In the genomic region with DNA sequence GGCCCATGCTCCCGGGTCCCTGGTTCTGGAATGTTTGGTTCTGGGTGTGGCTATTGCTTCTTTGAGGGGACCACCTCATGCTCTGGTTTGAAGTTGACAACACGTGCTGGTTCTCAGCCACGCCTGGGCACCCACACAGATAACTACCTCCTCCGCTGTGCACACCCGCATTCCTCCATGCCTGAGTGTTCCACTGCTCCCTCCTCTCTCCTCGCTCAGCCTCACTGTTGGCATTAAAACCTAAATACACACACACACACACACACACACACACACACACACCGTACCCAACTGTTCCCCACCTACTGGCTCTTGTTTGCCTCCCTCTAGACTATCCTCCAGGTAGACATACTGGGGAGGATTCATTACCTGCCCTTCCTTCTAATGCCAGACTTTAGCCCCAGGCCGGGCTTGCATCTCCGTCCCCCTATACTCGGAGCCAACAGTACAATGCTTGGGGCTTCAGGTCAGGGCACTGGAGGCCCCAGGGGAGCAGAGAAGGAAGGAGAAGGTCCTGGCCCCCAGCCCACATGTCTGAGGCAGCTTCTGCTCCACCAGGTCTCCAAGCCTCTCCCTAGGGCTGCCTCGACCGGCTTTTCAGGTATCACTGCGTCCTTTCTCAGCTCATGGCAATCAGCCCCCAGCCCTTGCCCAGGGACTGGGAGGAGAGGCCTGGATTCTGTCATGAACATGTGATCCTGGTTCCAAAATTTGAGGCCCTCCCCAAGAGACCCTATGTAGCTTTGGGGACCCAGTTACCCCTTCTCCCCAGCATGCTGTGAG, we compare ENCODE assay signal across 19 mouse cellular contexts. TPM values are rescaled to one million over a fixed set of nuclear protein-coding genes. Genes with fewer than 3 reads are reported as not detected.
DNase-seq lines count a peak whose midpoint lies in the region; ATAC-seq lines count a peak whose summit lies in the region.
"Had no signal": no experiment of that assay in that cellular context is flagged by ENCODE, and none has a peak within 500 bp of the region (broad histone marks: within the 10 kb centered on the region; RNA-seq: fewer than 3 reads in every experiment).

No protein-coding gene starts in this region.

- H3K27me3 ChIP-seq in embryonic facial prominence, embryonic 14.5 days (replicated peaks; ENCODE audit: control insufficient read depth, insufficient read depth, low read length), result no peaks in the 10 kb centered on the region
- H3K27me3 ChIP-seq in embryonic facial prominence, embryonic 10.5 days (replicated peaks; ENCODE audit: low read depth, poor library complexity, severe bottlenecking), result no peaks in the 10 kb centered on the region
- H3K27me3 ChIP-seq in stomach, embryonic 15.5 days (replicated peaks), result no peaks in the 10 kb centered on the region
- H3K27me3 ChIP-seq: forebrain, embryonic 15.5 days; hindbrain, embryonic 15.5 days; limb, embryonic 12.5 days had no signal

- ATAC-seq in embryonic facial prominence, embryonic 14.5 days (ENCODE audit: low read depth), result peak; percentile 47; the same call in 1 of the 2 replicates
- peak; percentile 62 for ATAC-seq in stomach, embryonic 15.5 days (ENCODE audit: insufficient read depth, low FRiP score, low read depth)
- ATAC-seq: CD4-positive, CD25-positive, alpha-beta regulatory T cell, adult 4 months; forebrain, embryonic 15.5 days had no signal

- peaks cover 8% of the 10 kb centered on the region for H3K9me3 ChIP-seq in embryonic facial prominence, embryonic 14.5 days (ENCODE audit: control insufficient read depth, low read length)
- H3K9me3 ChIP-seq in embryonic facial prominence, embryonic 10.5 days, result peaks cover 6% of the 10 kb centered on the region; the same call in 1 of the 2 replicates
- H3K9me3 ChIP-seq in stomach, embryonic 15.5 days, result no peaks in the 10 kb centered on the region; the same call in 1 of the 2 replicates
- H3K9me3 ChIP-seq: forebrain, embryonic 15.5 days; hindbrain, embryonic 15.5 days had no signal

- H3K36me3 ChIP-seq in embryonic facial prominence, embryonic 14.5 days (ENCODE audit: control insufficient read depth, insufficient read depth, low read length), result peaks cover 15% of the 10 kb centered on the region
- H3K36me3 ChIP-seq in embryonic facial prominence, embryonic 10.5 days (replicated peaks), result peaks cover 21% of the 10 kb centered on the region
- peaks cover 4% of the 10 kb centered on the region; the same call in 1 of the 2 replicates for H3K36me3 ChIP-seq in stomach, embryonic 15.5 days

- no peaks in the 10 kb centered on the region for H3K4me1 ChIP-seq in embryonic facial prominence, embryonic 14.5 days (ENCODE audit: control insufficient read depth, insufficient read depth, low read length)
- H3K4me1 ChIP-seq in embryonic facial prominence, embryonic 10.5 days, result peaks cover 9% of the 10 kb centered on the region; the same call in 1 of the 2 replicates
- H3K4me1 ChIP-seq in stomach, embryonic 15.5 days, result 0 out of 2 replicates have a peak, but pooled peaks cover 3% of the 10 kb centered on the region
- H3K4me1 ChIP-seq: forebrain, embryonic 15.5 days; hindbrain, embryonic 15.5 days; limb, embryonic 12.5 days had no signal

- H3K9ac ChIP-seq in embryonic facial prominence, embryonic 14.5 days (ENCODE audit: low read depth, low read length), result no peak overlapping the region
- no peak overlapping the region for H3K9ac ChIP-seq in stomach, embryonic 15.5 days
- H3K9ac ChIP-seq: forebrain, embryonic 15.5 days; hindbrain, embryonic 15.5 days; limb, embryonic 12.5 days; liver, embryonic 14.5 days had no signal

- 81% methylated on average over 12 of the region's 13 CpGs for WGBS in embryonic facial prominence, embryonic 14.5 days
- 83% methylated on average over 13 of the region's 13 CpGs for WGBS in embryonic facial prominence, embryonic 10.5 days
- WGBS in stomach, embryonic 15.5 days, result 63% methylated on average over 13 of the region's 13 CpGs

- no peak overlapping the region for H3K27ac ChIP-seq in embryonic facial prominence, embryonic 14.5 days (replicated peaks; ENCODE audit: low read depth, low read length)
- H3K27ac ChIP-seq in embryonic facial prominence, embryonic 10.5 days (replicated peaks), result no peak overlapping the region
- peak overlapping the region; percentile 63; the same call in 1 of the 2 replicates for H3K27ac ChIP-seq in stomach, embryonic 15.5 days
- H3K27ac ChIP-seq: forebrain, embryonic 15.5 days; heart, embryonic 10.5 days; hindbrain, embryonic 15.5 days; layer of hippocampus, adult 2 months; limb, embryonic 12.5 days; liver, embryonic 14.5 days had no signal

- no peak overlapping the region for H3K4me3 ChIP-seq in embryonic facial prominence, embryonic 14.5 days (ENCODE audit: low read depth, low read length)
- no peak overlapping the region for H3K4me3 ChIP-seq in embryonic facial prominence, embryonic 10.5 days
- H3K4me3 ChIP-seq in stomach, embryonic 15.5 days (replicated peaks), result no peak overlapping the region
- H3K4me3 ChIP-seq: forebrain, embryonic 15.5 days; heart, embryonic 10.5 days; hindbrain, embryonic 15.5 days; layer of hippocampus, adult 2 months; limb, embryonic 12.5 days had no signal

- no peak overlapping the region for H3K4me2 ChIP-seq in embryonic facial prominence, embryonic 14.5 days (ENCODE audit: low read depth, low read length)
- H3K4me2 ChIP-seq in stomach, embryonic 15.5 days, result no peak overlapping the region
- H3K4me2 ChIP-seq: forebrain, embryonic 15.5 days; hindbrain, embryonic 15.5 days; limb, embryonic 12.5 days had no signal

- DNase-seq in embryonic facial prominence, embryonic 14.5 days (ENCODE audit: low spot score), result peak; percentile 30
- DNase-seq in embryonic facial prominence, embryonic 10.5 days (ENCODE audit: low spot score), result no peak
- DNase-seq in kidney, postnatal 10 days, result peak; percentile 12
- no peak for DNase-seq in kidney, adult 8-10 months
- peak; percentile 13 for DNase-seq in lung, postnatal 36 days
- no peak for DNase-seq in lung, postnatal 10 days
- DNase-seq in right cerebral cortex, postnatal 36 days (ENCODE audit: low spot score in 2 of 2), result no peak
- DNase-seq: gastrocnemius, postnatal 36 days; heart, postnatal 10 days had no signal

RNA-seq across cellular contexts. Expression of gene Sbsn, which starts 1.3 kb away (rescaled TPM):
- polyA plus RNA-seq in embryonic facial prominence, embryonic 14.5 days (2014; fragmentation: Nextera tagmentation; extraction: Ambion mirVana), result 12.4 and 33.7 TPM in 2 replicates
- polyA plus RNA-seq in embryonic facial prominence, embryonic 10.5 days (2016; fragmentation: Nextera tagmentation; extraction: Ambion mirVana), result 0.68 and 1.0 TPM in 2 replicates
- polyA plus RNA-seq in stomach, embryonic 15.5 days (2015; fragmentation: Nextera tagmentation; extraction: Ambion mirVana), result 8.4 and 17.9 TPM in 2 replicates

RNA-seq across cellular contexts. Expression of gene Gapdhs, which starts 6.5 kb away (rescaled TPM):
- polyA plus RNA-seq in embryonic facial prominence, embryonic 14.5 days (2014; fragmentation: Nextera tagmentation; extraction: Ambion mirVana), result 0.33 and 0.38 TPM in 2 replicates
- 0.36 and 0.59 TPM in 2 replicates for polyA plus RNA-seq in embryonic facial prominence, embryonic 10.5 days (2016; fragmentation: Nextera tagmentation; extraction: Ambion mirVana)
- 0.50 and 0.73 TPM in 2 replicates for polyA plus RNA-seq in stomach, embryonic 15.5 days (2015; fragmentation: Nextera tagmentation; extraction: Ambion mirVana)
- polyA plus RNA-seq: CD4-positive, CD25-positive, alpha-beta regulatory T cell, adult 4 months; G1E; liver, embryonic 14.5 days; small intestine, adult 2 months had no signal

RNA-seq across cellular contexts. Expression of gene Dmkn, which starts 13.5 kb away (rescaled TPM):
- polyA plus RNA-seq in embryonic facial prominence, embryonic 14.5 days (2014; fragmentation: Nextera tagmentation; extraction: Ambion mirVana), result 123 and 159 TPM in 2 replicates
- not detected in 2 replicates for polyA plus RNA-seq in embryonic facial prominence, embryonic 10.5 days (2016; fragmentation: Nextera tagmentation; extraction: Ambion mirVana)
- 70.8 and 142 TPM in 2 replicates for polyA plus RNA-seq in stomach, embryonic 15.5 days (2015; fragmentation: Nextera tagmentation; extraction: Ambion mirVana)
- polyA plus RNA-seq: G1E; limb, embryonic 12.5 days had no signal

RNA-seq across cellular contexts. Expression of gene Tmem147, which starts 20.7 kb away (rescaled TPM):
- polyA plus RNA-seq in embryonic facial prominence, embryonic 14.5 days (2014; fragmentation: Nextera tagmentation; extraction: Ambion mirVana), result 212 and 214 TPM in 2 replicates
- 147 and 151 TPM in 2 replicates for polyA plus RNA-seq in embryonic facial prominence, embryonic 10.5 days (2016; fragmentation: Nextera tagmentation; extraction: Ambion mirVana)
- polyA plus RNA-seq in stomach, embryonic 15.5 days (2015; fragmentation: Nextera tagmentation; extraction: Ambion mirVana), result 227 and 239 TPM in 2 replicates

RNA-seq across cellular contexts. Expression of gene Krtdap, which starts 37.7 kb away (rescaled TPM):
- polyA plus RNA-seq in embryonic facial prominence, embryonic 14.5 days (2014; fragmentation: Nextera tagmentation; extraction: Ambion mirVana), result 428 and 557 TPM in 2 replicates
- not detected in 2 replicates for polyA plus RNA-seq in embryonic facial prominence, embryonic 10.5 days (2016; fragmentation: Nextera tagmentation; extraction: Ambion mirVana)
- 96.1 and 227 TPM in 2 replicates for polyA plus RNA-seq in stomach, embryonic 15.5 days (2015; fragmentation: Nextera tagmentation; extraction: Ambion mirVana)
- polyA plus RNA-seq: CD4-positive, CD25-positive, alpha-beta regulatory T cell, adult 4 months; G1E; heart, embryonic 10.5 days; limb, embryonic 12.5 days; liver, embryonic 14.5 days; small intestine, adult 2 months had no signal

Comparison
In these comparisons a context has a peak if more than half of its experiments do, and no peak if none do; other contexts are left out.
1. DNase-seq: peak in embryonic facial prominence, embryonic 14.5 days (single experiment), kidney, postnatal 10 days (single experiment) and lung, postnatal 36 days (single experiment); none in embryonic facial prominence, embryonic 10.5 days (single experiment), kidney, adult 8-10 months (0 of 2), lung, postnatal 10 days (single experiment) and right cerebral cortex, postnatal 36 days (0 of 2).
2. RNA of gene Dmkn, which starts 13.5 kb away (polyA plus RNA-seq): 123 to 159 TPM in embryonic facial prominence, embryonic 14.5 days and 70.8 to 142 TPM in stomach, embryonic 15.5 days; not detected in embryonic facial prominence, embryonic 10.5 days; every median in the first group is over 10 times any median in the second.